Mouse (Mus musculus): ENCODE results near the gene Parn. TPM values are rescaled to one million over a fixed set of nuclear protein-coding genes. Genes with fewer than 3 reads are reported as not detected.

The Parn gene
- polyA plus RNA-seq, 1 experiment from 2014 or later: 41.4 TPM

Other genes with a start within 250 kb of the Parn start
- gene Bfar, start 3.7 kb upstream of the Parn start, polyA plus RNA-seq (2016; fragmentation: Nextera tagmentation; extraction: Ambion mirVana): 44.5 and 46.4 TPM in 2 replicates
- gene 3110001I22Rik, start 3.8 kb upstream of the Parn start, polyA plus RNA-seq (2016; fragmentation: Nextera tagmentation; extraction: Ambion mirVana): 7.3 and 8.5 TPM in 2 replicates
- gene Pla2g10, start 62.8 kb upstream of the Parn start, polyA plus RNA-seq (2016; fragmentation: Nextera tagmentation; extraction: Ambion mirVana): not detected in 2 replicates
- 75.8 and 82.8 TPM in 2 replicates for gene Rrn3, start 112.5 kb upstream of the Parn start, polyA plus RNA-seq (2016; fragmentation: Nextera tagmentation; extraction: Ambion mirVana)
- 183 and 184 TPM in 2 replicates for gene Ntan1, start 150.7 kb upstream of the Parn start, polyA plus RNA-seq (2016; fragmentation: Nextera tagmentation; extraction: Ambion mirVana)
- 97.9 and 100 TPM in 2 replicates for gene Pdxdc1, start 235.0 kb upstream of the Parn start, polyA plus RNA-seq (2016; fragmentation: Nextera tagmentation; extraction: Ambion mirVana)
- 2.5 and 3.7 TPM in 2 replicates for gene Mpv17l, start 235.0 kb upstream of the Parn start, polyA plus RNA-seq (2016; fragmentation: Nextera tagmentation; extraction: Ambion mirVana)

Measured in limb, embryonic 12.5 days (tissue).